Mouse (Mus musculus) cerebellum, adult 2 months (tissue): ENCODE measurements at regions not wholly inside any gene's neighbourhood (a gene's known extent, or its start where the extent isn't known, plus 50 kb on each side); places are given as distances from the start of the nearest gene placed in this dataset.

Experiments
- CTCF ChIP-seq: fragments of 200-500 bp; IDR thresholded peaks from 2 replicates; pipeline ENCODE4 v1.5.1; 2011; ENCODE audit warnings: low read depth, mild to moderate bottlenecking, control low read depth, low read length, moderate library complexity, borderline replicate concordance; ENCODE audit not compliant: insufficient read depth
- POLR2A ChIP-seq: fragments of 200-500 bp; IDR thresholded peaks from 2 replicates; pipeline ENCODE4 v1.6.1; 2011; ENCODE audit warnings: low read length, control low read depth, borderline replicate concordance; ENCODE audit not compliant: insufficient read depth

GRCm38 (mm10) chr2:172179301-172179700 is 69.0 kb upstream of the Mc3r start:
- no peak for TF ChIP-seq CTCF
- TF ChIP-seq POLR2A: no peak
